Mouse (Mus musculus): Measurements from ENCODE around the gene Myom3. TPM values are rescaled to one million over a fixed set of nuclear protein-coding genes. Genes with fewer than 3 reads are reported as not detected.

Gene Myom3
- total RNA-seq (2012; rRNA removed) (not detected in 2 replicates), polyA plus RNA-seq (2012; ENCODE audit: insufficient read depth in 1 of 2, insufficient read length in 2 of 2, low read depth in 1 of 2, low replicate concordance in 2 of 2, missing spikeins in 1 of 2) (not detected)

DNA sequence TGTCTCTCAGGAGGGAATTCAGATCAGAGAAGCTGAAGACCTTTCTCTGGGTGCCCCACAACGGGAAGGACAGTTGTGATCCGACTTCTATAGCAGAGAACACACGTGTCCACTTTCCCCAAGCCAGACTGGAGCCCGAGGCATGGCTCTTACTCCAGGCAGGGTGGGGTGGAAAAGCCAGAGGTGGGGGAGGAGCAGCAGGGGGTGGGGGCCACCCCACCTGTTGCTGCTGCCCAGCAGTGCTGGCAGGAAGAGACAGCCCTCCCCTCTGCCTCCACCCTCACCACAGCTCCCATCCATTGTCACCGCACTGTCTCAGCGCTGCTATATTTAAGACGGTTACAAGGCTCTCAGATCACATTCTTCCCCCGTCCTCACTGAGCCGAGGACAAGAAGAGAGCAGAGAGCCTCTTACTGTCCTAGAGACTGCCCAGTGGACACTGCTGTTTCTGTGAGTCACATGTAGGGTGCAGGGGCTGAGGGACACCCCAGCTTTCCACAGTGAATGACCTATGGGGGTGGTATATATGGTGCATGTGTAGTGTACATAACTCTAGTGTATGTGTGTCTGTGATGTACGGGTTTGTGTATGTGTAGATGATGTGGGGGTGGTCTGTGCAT, at the start of gene Myom3:
Gene Myom3, plus strand, starts transcription at position 360 of the 621 bp plus-strand sequence.
- H3K36me3 ChIP-seq (ENCODE audit: control insufficient read depth in 1 of 2, insufficient read depth in 2 of 2, low read length in 2 of 2): no peaks in the 10 kb centered on the region
- no peaks in the 10 kb centered on the region for H3K79me2 ChIP-seq (ENCODE audit: control insufficient read depth, insufficient read depth, low read length, poor library complexity)
- H3K9me3 ChIP-seq (replicated peaks; ENCODE audit: insufficient read depth, low read length): no peaks in the 10 kb centered on the region
- H3K4me3 ChIP-seq (ENCODE audit: control insufficient read depth in 1 of 2, insufficient read depth in 1 of 2, low read depth in 2 of 2, low read length in 2 of 2): no peak within 1 kb of the TSS
- H3K27ac ChIP-seq (ENCODE audit: control insufficient read depth, low read depth, low read length): no peak within 1 kb of the TSS
- H3K27me3 ChIP-seq (ENCODE audit: control insufficient read depth in 1 of 2, insufficient read depth in 2 of 2, low read length in 2 of 2): peaks cover 0 to 6% of the 10 kb centered on the region in 2 experiments; a peak in 3 of 4 replicates
- no peak for DNase-seq (ENCODE audit: low read depth, low spot score)
- no peak for TF ChIP-seq ETS1 (IDR thresholded peaks at IDR 0.05; ENCODE audit: low read depth, low read length)
- H3K9ac ChIP-seq (ENCODE audit: control insufficient read depth, low read depth, low read length, poor library complexity, severe bottlenecking): no peak within 1 kb of the TSS
- no peaks in the 10 kb centered on the region for H3K4me1 ChIP-seq (ENCODE audit: control insufficient read depth in 1 of 2, insufficient read depth in 2 of 2, low read length in 2 of 2)

DNA sequence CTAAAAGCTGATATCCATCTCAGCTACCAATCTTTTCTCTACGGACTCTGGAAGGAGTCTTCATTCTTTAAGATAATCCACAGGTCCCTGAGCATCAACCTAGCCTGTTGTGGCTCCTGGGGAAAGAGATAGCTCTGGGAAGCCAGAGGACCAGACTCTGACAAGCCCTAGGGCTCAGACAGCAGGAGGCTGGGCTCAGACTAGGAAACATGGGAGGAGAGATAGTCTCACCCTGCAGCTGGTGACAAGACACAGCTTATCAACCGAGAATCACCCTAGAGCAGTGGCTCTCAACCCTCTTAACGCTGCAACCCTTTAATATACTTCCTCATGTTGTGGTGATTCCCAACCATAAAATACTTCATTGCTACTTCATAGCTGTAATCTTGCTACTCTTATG, 49.1 kb upstream of the Myom3 start:
- peak; percentile 77 for DNase-seq (ENCODE audit: low read depth, low spot score)

DNA sequence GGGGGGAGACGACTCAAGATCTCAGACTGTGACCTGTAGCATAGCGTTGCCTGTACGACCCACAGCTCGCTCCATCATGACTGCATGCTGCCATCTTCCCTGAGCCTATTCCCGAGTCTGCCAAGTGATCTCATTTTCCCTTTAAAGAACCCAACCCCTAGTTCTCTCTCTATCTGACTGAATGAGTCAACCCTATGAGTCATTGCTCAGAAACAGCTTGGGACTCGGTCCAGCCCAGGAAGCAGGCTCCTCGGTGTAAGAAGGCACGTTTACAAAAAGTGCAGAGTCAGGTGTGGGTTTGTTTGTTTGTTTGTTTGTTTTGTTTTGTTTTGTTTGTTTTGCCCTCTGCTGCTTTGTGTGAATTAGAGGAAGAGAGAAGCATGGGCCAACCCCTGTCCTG, 44.7 kb upstream of the Myom3 start:
- Histone ChIP-seq H3K9me3 (replicated peaks; ENCODE audit: insufficient read depth, low read length) (no peaks in the 10 kb centered on the region), H3K79me2 (ENCODE audit: control insufficient read depth, insufficient read depth, low read length, poor library complexity) (no peaks in the 10 kb centered on the region), H3K4me3 (ENCODE audit: control insufficient read depth in 1 of 2, insufficient read depth in 1 of 2, low read depth in 2 of 2, low read length in 2 of 2) (no peak overlapping the region), H3K27me3 (ENCODE audit: control insufficient read depth in 1 of 2, insufficient read depth in 2 of 2, low read length in 2 of 2) (no peaks in the 10 kb centered on the region), H3K36me3 (ENCODE audit: control insufficient read depth in 1 of 2, insufficient read depth in 2 of 2, low read length in 2 of 2) (peaks cover 0 to 8% of the 10 kb centered on the region in 2 experiments; a peak in 2 of 4 replicates), H3K4me1 (ENCODE audit: control insufficient read depth in 1 of 2, insufficient read depth in 2 of 2, low read length in 2 of 2) (peaks cover 0 to 12% of the 10 kb centered on the region in 2 experiments; a peak in 2 of 4 replicates), H3K9ac (ENCODE audit: control insufficient read depth, low read depth, low read length, poor library complexity, severe bottlenecking) (no peak overlapping the region), H3K27ac (ENCODE audit: control insufficient read depth, low read depth, low read length) (no peak overlapping the region)
- peak; percentile 53 for DNase-seq (ENCODE audit: low read depth, low spot score)
- TF ChIP-seq GABPA (IDR thresholded peaks at IDR 0.05; ENCODE audit: low read depth, low read length) (no peak), ETS1 (IDR thresholded peaks at IDR 0.05; ENCODE audit: low read depth, low read length) (peak; percentile 33; the same call in 1 of the 2 replicates), JUND (IDR thresholded peaks at IDR 0.05; ENCODE audit: low read depth, low read length) (0 out of 2 replicates have a peak, but pooled peaks have one; percentile 67)

More for the DNA sequence above, 49.1 kb upstream of the Myom3 start:
- Histone ChIP-seq H3K27me3 (ENCODE audit: control insufficient read depth in 1 of 2, insufficient read depth in 2 of 2, low read length in 2 of 2) (no peaks in the 10 kb centered on the region), H3K9me3 (replicated peaks; ENCODE audit: insufficient read depth, low read length) (no peaks in the 10 kb centered on the region), H3K4me3 (ENCODE audit: control insufficient read depth in 1 of 2, insufficient read depth in 1 of 2, low read depth in 2 of 2, low read length in 2 of 2) (no peak overlapping the region), H3K27ac (ENCODE audit: control insufficient read depth, low read depth, low read length) (peak overlapping the region; percentile 60), H3K9ac (ENCODE audit: control insufficient read depth, low read depth, low read length, poor library complexity, severe bottlenecking) (no peak overlapping the region), H3K4me1 (ENCODE audit: control insufficient read depth in 1 of 2, insufficient read depth in 2 of 2, low read length in 2 of 2) (peaks cover 0 to 13% of the 10 kb centered on the region in 2 experiments; a peak in 2 of 4 replicates), H3K79me2 (ENCODE audit: control insufficient read depth, insufficient read depth, low read length, poor library complexity) (no peaks in the 10 kb centered on the region), H3K36me3 (ENCODE audit: control insufficient read depth in 1 of 2, insufficient read depth in 2 of 2, low read length in 2 of 2) (peaks cover 0 to 8% of the 10 kb centered on the region in 2 experiments; a peak in 2 of 4 replicates)
- TF ChIP-seq KAT2A (conservative IDR thresholded peaks at IDR 0.05; ENCODE audit: low read depth, low read length) (no peak), SIN3A (IDR thresholded peaks at IDR 0.05; ENCODE audit: low read length) (no peak), NELFE (IDR thresholded peaks at IDR 0.05; ENCODE audit: low read depth, low read length) (no peak), EP300 (IDR thresholded peaks at IDR 0.05; ENCODE audit: low read depth in 1 of 2, low read length in 2 of 2) (peak; percentile 61 to 63), UBTF (IDR thresholded peaks at IDR 0.05; ENCODE audit: borderline replicate concordance, insufficient read depth, low read depth, low read length) (no peak), ZC3H11A (IDR thresholded peaks at IDR 0.05; ENCODE audit: low read depth, low read length) (no peak), USF1 (IDR thresholded peaks at IDR 0.05; ENCODE audit: low read depth, low read length) (no peak), TBP (IDR thresholded peaks at IDR 0.05; ENCODE audit: low read depth, low read length) (no peak), CHD2 (IDR thresholded peaks at IDR 0.05; ENCODE audit: low read length) (no peak), HCFC1 (IDR thresholded peaks at IDR 0.05; ENCODE audit: low read depth, low read length) (no peak), E2F4 (IDR thresholded peaks at IDR 0.05; ENCODE audit: borderline replicate concordance, low read depth, low read length) (no peak), MAZ (IDR thresholded peaks at IDR 0.05; ENCODE audit: low read depth, low read length) (no peak), POLR2AphosphoS2 (IDR thresholded peaks at IDR 0.05; ENCODE audit: low read length) (no peak), ZMIZ1 (IDR thresholded peaks at IDR 0.05; ENCODE audit: low read depth, low read length) (no peak), GATA1 (IDR thresholded peaks at IDR 0.05; ENCODE audit: low read depth, low read length) (peak; percentile 82), CHD1 (IDR thresholded peaks at IDR 0.05; ENCODE audit: low read depth, low read length) (no peak), ETS1 (IDR thresholded peaks at IDR 0.05; ENCODE audit: low read depth, low read length) (peak; percentile 63), USF2 (IDR thresholded peaks at IDR 0.05; ENCODE audit: borderline replicate concordance in 1 of 2, insufficient read depth in 1 of 2, low read depth in 1 of 2, low read length in 2 of 2) (no peak), MAFK (IDR thresholded peaks at IDR 0.05; ENCODE audit: borderline replicate concordance, low read depth, low read length) (no peak), MXI1 (IDR thresholded peaks at IDR 0.05; ENCODE audit: low read depth, low read length) (no peak), MYB (IDR thresholded peaks at IDR 0.05; ENCODE audit: low read depth, low read length) (no peak), ZNF384 (IDR thresholded peaks at IDR 0.05; ENCODE audit: low read depth, low read length) (no peak), GABPA (IDR thresholded peaks at IDR 0.05; ENCODE audit: low read depth, low read length) (no peak), POLR2A (IDR thresholded peaks at IDR 0.05; ENCODE audit: control insufficient read depth in 1 of 2, insufficient read depth in 1 of 2, low read depth in 1 of 2, low read length in 2 of 2, poor library complexity in 1 of 2) (no peak), TAL1 (IDR thresholded peaks at IDR 0.05; ENCODE audit: low read length) (peak; percentile 64), MYC (IDR thresholded peaks at IDR 0.05; ENCODE audit: low read depth, low read length) (no peak), TCF12 (IDR thresholded peaks at IDR 0.05; ENCODE audit: low read depth, low read length) (peak; percentile 81)
